Mouse (Mus musculus) hindbrain, postnatal 0 days (tissue): Measurements from ENCODE around the gene Mthfsd. TPM values are rescaled to one million over a fixed set of nuclear protein-coding genes. Genes with fewer than 3 reads are reported as not detected.

Source experiments
- ATAC-seq: fragments of 200-750 bp; cut with Nextera tagmentation; 2 replicates; pipeline ENCODE4 v1.8.0; 2017; ENCODE audit warnings: mild to moderate bottlenecking, moderate TSS enrichment, moderate library complexity
- DNase-seq: peaks from one replicate; pipeline ENCODE4 v3.0.0-alpha.2; 2015; ENCODE audit warnings: low spot score
- H3K27ac ChIP-seq: fragments of 300-500 bp; sonication (generic); 2 replicates; pipeline ENCODE4 v1.5.1; 2014; ENCODE audit warnings: mild to moderate bottlenecking
- H3K27me3 ChIP-seq: fragments of 300-500 bp; sonication (generic); 2 replicates; pipeline ENCODE4 v1.6.1; 2014; ENCODE audit warnings: low read length, mixed read lengths; ENCODE audit not compliant: insufficient read depth
- H3K36me3 ChIP-seq: fragments of 300-500 bp; sonication (generic); 2 replicates; pipeline ENCODE4 v1.6.1; 2014; ENCODE audit warnings: low read length, mixed read lengths; ENCODE audit not compliant: insufficient read depth
- H3K4me1 ChIP-seq: fragments of 300-500 bp; sonication (generic); 2 replicates; pipeline ENCODE4 v1.6.1; 2014; ENCODE audit warnings: antibody characterized with exemption, low read length, mixed read lengths; ENCODE audit not compliant: insufficient read depth
- H3K4me2 ChIP-seq: fragments of 300-500 bp; sonication (generic); 2 replicates; pipeline ENCODE4 v1.6.1; 2014; ENCODE audit warnings: low read depth, mild to moderate bottlenecking, low read length, moderate library complexity, mixed read lengths
- H3K4me3 ChIP-seq: fragments of 300-500 bp; sonication (generic); 2 replicates; pipeline ENCODE4 v1.5.1; 2014; ENCODE audit warnings: low read length
- H3K9ac ChIP-seq: fragments of 300-500 bp; sonication (generic); replicated peaks from 2 replicates; pipeline ENCODE4 v1.6.1; 2014; ENCODE audit warnings: mild to moderate bottlenecking, low read length, moderate library complexity, mixed read lengths
- H3K9me3 ChIP-seq: fragments of 300-500 bp; sonication (generic); 2 replicates; pipeline ENCODE4 v1.6.1; 2016; ENCODE audit warnings: low read length, mixed read lengths
- CTCF ChIP-seq: IDR thresholded peaks from 2 replicates; pipeline ENCODE4 v1.5.1; 2016; ENCODE audit warnings: antibody characterized with exemption, control low read depth, low read depth
- WGBS: fragments of 180-500 bp; shearing (Covaris S2); extraction: QIAGEN DNeasy Blood & Tissue Kit; methylation state at CpG from one replicate; pipeline ENCODE4 v1.1.7; 2014; 5-methylcytosine and 5-hydroxymethylcytosine counted together
- polyA plus RNA-seq: library from polyadenylated mRNA; unstranded; fragments of >200 nt; fragmentation: Nextera tagmentation; extraction: Ambion mirVana; gene quantifications from 2 replicates; pipeline ENCODE4 v1.2.1, GENCODE M21; 2015
- total RNA-seq: library from RNA; depleted of rRNA; stranded (reverse); fragments of >200 nt; gene quantifications from 2 replicates; pipeline ENCODE4 v1.2.3, GENCODE M21; 2014

The Mthfsd gene
- total and polyA plus RNA-seq, 2 experiments from 2014 or later = 39.9 to 44.4 TPM

- Histone ChIP-seq H3K4me2 (no peak overlapping the region), H3K4me1 (no peaks in the 10 kb centered on the region), H3K9me3 (no peaks in the 10 kb centered on the region), H3K27ac (no peak overlapping the region), H3K4me3 (no peak overlapping the region), H3K36me3 (no peaks in the 10 kb centered on the region), H3K9ac (no peak overlapping the region), H3K27me3 (peaks cover 31% of the 10 kb centered on the region)
- DNase-seq (no peak), ATAC-seq (no peak)
- WGBS = 56% methylated on average over 7 of the region's 7 CpGs
- no peak for TF ChIP-seq CTCF
Measured at GRCm38 (mm10) chr8:121111145-121111907, 3.1 kb upstream of the Mthfsd start.

- Histone ChIP-seq H3K4me3 (peak overlapping the region; percentile 68), H3K4me1 (no peaks in the 10 kb centered on the region), H3K4me2 (peak overlapping the region; percentile 90), H3K36me3 (no peaks in the 10 kb centered on the region), H3K27me3 (peaks cover 6% of the 10 kb centered on the region), H3K9ac (peak overlapping the region; percentile 85), H3K27ac (no peak overlapping the region), H3K9me3 (no peaks in the 10 kb centered on the region)
- DNase-seq (no peak), ATAC-seq (no peak)
- 10% methylated on average over 5 of the region's 5 CpGs for WGBS
- TF ChIP-seq CTCF = no peak
Measured at GRCm38 (mm10) chr8:121108657-121109056, 465 bp upstream of the Mthfsd start.

GRCm38 (mm10) chr8:121104049-121104818 lies 4.0 kb downstream of the Mthfsd start:
- peaks cover 27% of the 10 kb centered on the region; the same call in 1 of the 2 replicates for H3K36me3 ChIP-seq
- no peak overlapping the region for H3K4me3 ChIP-seq
- H3K4me1 ChIP-seq = no peaks in the 10 kb centered on the region
- 48% methylated on average over 17 of the region's 17 CpGs for WGBS
- no peaks in the 10 kb centered on the region for H3K27me3 ChIP-seq
- ATAC-seq = peak; percentile 42; the same call in 1 of the 2 replicates
- H3K9ac ChIP-seq = no peak overlapping the region
- H3K9me3 ChIP-seq = no peaks in the 10 kb centered on the region
- no peak overlapping the region for H3K4me2 ChIP-seq
- peak; percentile 99 for TF ChIP-seq CTCF
- no peak overlapping the region for H3K27ac ChIP-seq
- DNase-seq = peak; percentile 91

GRCm38 (mm10) chr8:121093496-121093895 lies 14.7 kb downstream of the Mthfsd start:
- no peaks in the 10 kb centered on the region for H3K9me3 ChIP-seq
- no peak for DNase-seq
- H3K4me1 ChIP-seq = no peaks in the 10 kb centered on the region
- 61% methylated on average over 6 of the region's 6 CpGs for WGBS
- TF ChIP-seq CTCF = no peak; the same call in 1 of the 2 replicates
- H3K27me3 ChIP-seq = peaks cover 44% of the 10 kb centered on the region
- H3K4me3 ChIP-seq = no peak overlapping the region
- H3K27ac ChIP-seq = no peak overlapping the region
- no peak overlapping the region for H3K9ac ChIP-seq
- peaks cover 12% of the 10 kb centered on the region for H3K36me3 ChIP-seq
- no peak overlapping the region for H3K4me2 ChIP-seq
- ATAC-seq = no peak

DNA sequence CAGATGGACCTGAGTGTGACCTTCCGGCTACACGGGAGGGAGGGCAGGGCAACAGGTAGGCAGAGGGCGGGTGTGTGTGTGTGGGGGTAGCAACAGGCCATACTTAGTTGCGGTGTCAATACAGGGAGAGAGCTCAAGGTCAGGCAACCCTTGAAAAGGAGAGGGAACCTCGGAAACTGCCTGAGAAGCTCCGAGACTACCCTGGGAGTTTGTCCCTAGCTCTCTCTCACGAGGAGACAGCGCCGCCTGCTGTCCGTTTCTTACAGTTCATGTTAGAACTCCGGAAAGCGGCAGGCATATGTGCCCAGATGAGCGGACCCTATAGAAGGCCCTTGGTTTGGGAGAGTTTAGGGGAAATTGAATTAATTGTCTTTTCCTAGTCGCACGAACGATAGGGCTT lies 15.6 kb downstream of the Mthfsd start:
- H3K9me3 ChIP-seq = no peaks in the 10 kb centered on the region
- WGBS = 3% methylated on average over 16 of the region's 16 CpGs
- no peak overlapping the region for H3K4me2 ChIP-seq
- TF ChIP-seq CTCF = peak; percentile 96
- DNase-seq (peak; percentile 92), ATAC-seq (peak; percentile 71)
- no peak overlapping the region for H3K4me3 ChIP-seq
- no peaks in the 10 kb centered on the region for H3K4me1 ChIP-seq
- no peak overlapping the region for H3K9ac ChIP-seq
- H3K27ac ChIP-seq = no peak overlapping the region
- peaks cover 5% of the 10 kb centered on the region; the same call in 1 of the 2 replicates for H3K36me3 ChIP-seq
- peaks cover 44% of the 10 kb centered on the region for H3K27me3 ChIP-seq

- no peak overlapping the region for H3K4me3 ChIP-seq
- H3K9ac ChIP-seq = no peak overlapping the region
- no peaks in the 10 kb centered on the region for H3K9me3 ChIP-seq
- no peak for TF ChIP-seq CTCF
- no peaks in the 10 kb centered on the region for H3K4me1 ChIP-seq
- no peak overlapping the region for H3K27ac ChIP-seq
- peaks cover under 1% of the 10 kb centered on the region; the same call in 1 of the 2 replicates for H3K36me3 ChIP-seq
- no peak for ATAC-seq
- H3K4me2 ChIP-seq = no peak overlapping the region
- WGBS = 30% methylated on average over 6 of the region's 6 CpGs
- peaks cover 49% of the 10 kb centered on the region for H3K27me3 ChIP-seq
- no peak for DNase-seq
Measured at GRCm38 (mm10) chr8:121092141-121092540, 16.1 kb downstream of the Mthfsd start.

GRCm38 (mm10) chr8:121090716-121091115 lies 17.5 kb downstream of the Mthfsd start:
- Histone ChIP-seq H3K4me2 (no peak overlapping the region), H3K4me3 (no peak overlapping the region), H3K9ac (no peak overlapping the region), H3K4me1 (no peaks in the 10 kb centered on the region), H3K9me3 (no peaks in the 10 kb centered on the region), H3K36me3 (no peaks in the 10 kb centered on the region), H3K27ac (no peak overlapping the region), H3K27me3 (peaks cover 63% of the 10 kb centered on the region)
- peak; percentile 62 for TF ChIP-seq CTCF
- DNase-seq (peak; percentile 37), ATAC-seq (no peak)
- 0% methylated on average over 1 of the region's 1 CpGs for WGBS
